Mouse (Mus musculus) embryo, embryonic 11.5 days (tissue): ENCODE data around the gene Gm27027.

ENCODE experiments used
- DNase-seq: peaks from one replicate; pipeline ENCODE4 v3.0.0-alpha.2; 2012; ENCODE audit warnings: low read depth, low spot score

The Gm27027 gene

GRCm38 (mm10) chr2:93928866-93929265 lies 67.3 kb downstream of the Gm27027 start:
- no peak for DNase-seq

GRCm38 (mm10) chr2:93927701-93928437 lies 68.3 kb downstream of the Gm27027 start:
- DNase-seq: no peak

- no peak for DNase-seq
Observed at GRCm38 (mm10) chr2:93926141-93926540, 70.0 kb downstream of the Gm27027 start.

- no peak for DNase-seq
Observed at GRCm38 (mm10) chr2:93919093-93919492, 77.1 kb downstream of the Gm27027 start.

- no peak for DNase-seq
Observed at GRCm38 (mm10) chr2:93913552-93913951, 82.6 kb downstream of the Gm27027 start.

- DNase-seq: no peak
Observed at GRCm38 (mm10) chr2:93911942-93912341, 84.2 kb downstream of the Gm27027 start.

GRCm38 (mm10) chr2:93909716-93910115 lies 86.4 kb downstream of the Gm27027 start:
- DNase-seq: no peak

- no peak for DNase-seq
Observed at GRCm38 (mm10) chr2:93907519-93908294, 88.4 kb downstream of the Gm27027 start.
